Mouse (Mus musculus) CH12.LX (cell line): ENCODE measurements around the gene Chaf1b. TPM values are rescaled to one million over a fixed set of nuclear protein-coding genes. Genes with fewer than 3 reads are reported as not detected.

Experiments
- DNase-seq: peaks from one replicate; pipeline ENCODE4 v3.0.0-alpha.2; 2013; ENCODE audit errors: extremely low read depth
- H3K27ac ChIP-seq: 2 replicates; pipeline ENCODE4 v1.5.1; 2012; ENCODE audit warnings: low read depth, mild to moderate bottlenecking, control low read depth, moderate library complexity; ENCODE audit not compliant: insufficient read depth
- H3K27me3 ChIP-seq: replicated peaks from 2 replicates; pipeline ENCODE3; 2012; ENCODE audit warnings: inconsistent platforms
- H3K36me3 ChIP-seq, 2 experiments: replicated peaks in 1 of 2; 2 replicates each; pipeline versions ENCODE3 to v1.6.1; 2012; ENCODE audit warnings: inconsistent platforms in 1 of 2, low read length in 1 of 2, mild to moderate bottlenecking in 1 of 2, mixed read lengths in 1 of 2, moderate library complexity in 1 of 2; ENCODE audit not compliant: control insufficient read depth in 1 of 2, insufficient read depth in 1 of 2
- H3K4me1 ChIP-seq, 2 experiments: 2 replicates each; pipeline ENCODE4 v1.6.1; 2012; ENCODE audit warnings: inconsistent platforms in 1 of 2, moderate library complexity in 1 of 2; ENCODE audit not compliant: insufficient read depth in 2 of 2, control insufficient read depth in 1 of 2
- H3K4me2 ChIP-seq: 2 replicates; pipeline ENCODE4 v1.6.1; 2012; ENCODE audit warnings: low read depth, mild to moderate bottlenecking, control low read depth; ENCODE audit not compliant: poor library complexity, insufficient read depth, severe bottlenecking
- H3K4me3 ChIP-seq, 3 experiments: fragments of 150-350 bp in 1 of 3; sonication (generic) in 1 of 3; replicated peaks in 1 of 3; 2 replicates each; pipeline versions ENCODE3 to v1.5.1; 2011 to 2012; ENCODE audit warnings: low read depth in 2 of 3, low read length in 2 of 3, mild to moderate bottlenecking in 2 of 3, moderate library complexity in 2 of 3, control low read depth in 1 of 3, improper control_type of control experiment in 1 of 3, inconsistent platforms in 1 of 3, mixed read lengths in 1 of 3; ENCODE audit not compliant: poor library complexity in 1 of 3
- H3K79me2 ChIP-seq: replicated peaks from 2 replicates; pipeline ENCODE4 v1.6.1; 2012; ENCODE audit warnings: mild to moderate bottlenecking, moderate library complexity; ENCODE audit not compliant: control insufficient read depth, poor library complexity, insufficient read depth, severe bottlenecking; ENCODE audit errors: extremely low read depth
- H3K9ac ChIP-seq: 2 replicates; pipeline ENCODE4 v1.6.1; 2012; ENCODE audit warnings: low read depth, mild to moderate bottlenecking, control low read depth, moderate library complexity; ENCODE audit not compliant: insufficient read depth
- H3K9me3 ChIP-seq: replicated peaks from 2 replicates; pipeline ENCODE3; 2012; ENCODE audit warnings: low read length, inconsistent platforms, mixed read lengths
- BHLHE40 ChIP-seq: IDR thresholded peaks from 2 replicates; pipeline ENCODE4 v1.6.1; 2011; ENCODE audit warnings: mild to moderate bottlenecking, low read depth, low read length, improper control_type of control experiment
- CHD1 ChIP-seq: IDR thresholded peaks from 2 replicates; pipeline ENCODE4 v1.6.1; 2012; ENCODE audit warnings: low read depth, low read length, improper control_type of control experiment, inconsistent platforms
- CHD2 ChIP-seq: IDR thresholded peaks from 2 replicates; pipeline ENCODE4 v1.6.1; 2011; ENCODE audit warnings: low read length, improper control_type of control experiment
- CTCF ChIP-seq, 2 experiments: IDR thresholded peaks in 1 of 2; conservative IDR thresholded peaks in 1 of 2; 2 replicates each; pipeline ENCODE4 v1.5.1; 2011 to 2012; ENCODE audit warnings: low read depth in 2 of 2, low read length in 2 of 2, improper control_type of control experiment in 1 of 2, inconsistent platforms in 1 of 2, mild to moderate bottlenecking in 1 of 2, moderate library complexity in 1 of 2
- E2F4 ChIP-seq: IDR thresholded peaks from 2 replicates; pipeline ENCODE4 v1.6.1; 2011; ENCODE audit warnings: low read depth, low read length, improper control_type of control experiment; ENCODE audit not compliant: insufficient replicate concordance
- ELF1 ChIP-seq: IDR thresholded peaks from 2 replicates; pipeline ENCODE4 v1.6.1; 2014; ENCODE audit warnings: low read depth, mild to moderate bottlenecking, inconsistent platforms, low read length, improper control_type of control experiment
- EP300 ChIP-seq: IDR thresholded peaks from 2 replicates; pipeline ENCODE4 v1.6.1; 2011; ENCODE audit warnings: low read length, improper control_type of control experiment
- ETS1 ChIP-seq: conservative IDR thresholded peaks from 2 replicates; pipeline ENCODE4 v1.6.1; 2012; ENCODE audit warnings: low read depth, mild to moderate bottlenecking, inconsistent platforms, low read length, improper control_type of control experiment, moderate library complexity
- GABPA ChIP-seq: IDR thresholded peaks from 2 replicates; pipeline ENCODE4 v1.6.1; 2012; ENCODE audit warnings: low read depth, low read length, improper control_type of control experiment, inconsistent platforms; ENCODE audit not compliant: insufficient replicate concordance
- HCFC1 ChIP-seq: IDR thresholded peaks from 2 replicates; pipeline ENCODE4 v1.6.1; 2012; ENCODE audit warnings: low read depth, mild to moderate bottlenecking, inconsistent platforms, low read length, improper control_type of control experiment
- IRF4 ChIP-seq: IDR thresholded peaks from 2 replicates; pipeline ENCODE4 v1.6.1; 2014; ENCODE audit warnings: low read depth, mild to moderate bottlenecking, inconsistent platforms, low read length, improper control_type of control experiment
- JUN ChIP-seq: IDR thresholded peaks from 2 replicates; pipeline ENCODE4 v1.6.1; 2011; ENCODE audit warnings: low read depth, mild to moderate bottlenecking, low read length, improper control_type of control experiment, moderate library complexity; ENCODE audit not compliant: insufficient read depth
- JUND ChIP-seq: conservative IDR thresholded peaks from 2 replicates; pipeline ENCODE4 v1.6.1; 2011; ENCODE audit warnings: low read depth, low read length, improper control_type of control experiment
- KAT2A ChIP-seq: IDR thresholded peaks from 2 replicates; pipeline ENCODE4 v1.6.1; 2012; ENCODE audit warnings: low read length, improper control_type of control experiment, inconsistent platforms; ENCODE audit not compliant: insufficient replicate concordance
- MAFK ChIP-seq: IDR thresholded peaks from 2 replicates; pipeline ENCODE4 v1.6.1; 2011; ENCODE audit warnings: low read length, improper control_type of control experiment; ENCODE audit not compliant: insufficient replicate concordance
- MAX ChIP-seq: IDR thresholded peaks from 2 replicates; pipeline ENCODE4 v1.6.1; 2011; ENCODE audit warnings: low read length, improper control_type of control experiment
- MAZ ChIP-seq: IDR thresholded peaks from 2 replicates; pipeline ENCODE4 v1.6.1; 2012; ENCODE audit warnings: low read depth, mild to moderate bottlenecking, inconsistent platforms, low read length, improper control_type of control experiment, moderate library complexity
- MEF2A ChIP-seq: IDR thresholded peaks from 2 replicates; pipeline ENCODE4 v1.6.1; 2014; ENCODE audit warnings: low read depth, mild to moderate bottlenecking, inconsistent platforms, low read length, improper control_type of control experiment, borderline replicate concordance
- MXI1 ChIP-seq: IDR thresholded peaks from 2 replicates; pipeline ENCODE4 v1.6.1; 2011; ENCODE audit warnings: mild to moderate bottlenecking, low read depth, low read length, improper control_type of control experiment
- MYC ChIP-seq: IDR thresholded peaks from 2 replicates; pipeline ENCODE4 v1.6.1; 2011; ENCODE audit warnings: low read depth, mild to moderate bottlenecking, improper control_type of control experiment, low read length
- NELFE ChIP-seq: IDR thresholded peaks from 2 replicates; pipeline ENCODE4 v1.6.1; 2011; ENCODE audit warnings: low read depth, low read length, improper control_type of control experiment
- NRF1 ChIP-seq: IDR thresholded peaks from 2 replicates; pipeline ENCODE4 v1.6.1; 2014; ENCODE audit warnings: low read depth, mild to moderate bottlenecking, inconsistent platforms, low read length, improper control_type of control experiment, moderate library complexity
- PAX5 ChIP-seq: IDR thresholded peaks from 2 replicates; pipeline ENCODE4 v1.6.1; 2012; ENCODE audit warnings: low read length, inconsistent platforms, mixed read lengths
- POLR2A ChIP-seq: IDR thresholded peaks from 2 replicates; pipeline ENCODE4 v1.6.1; 2011; ENCODE audit warnings: low read depth, mild to moderate bottlenecking, improper control_type of control experiment, low read length
- POLR2AphosphoS2 ChIP-seq: IDR thresholded peaks from 2 replicates; pipeline ENCODE4 v1.6.1; 2011; ENCODE audit warnings: low read depth, low read length, improper control_type of control experiment
- RAD21 ChIP-seq: IDR thresholded peaks from 2 replicates; pipeline ENCODE4 v1.6.1; 2011; ENCODE audit warnings: low read depth, mild to moderate bottlenecking, low read length, improper control_type of control experiment, moderate library complexity
- RCOR1 ChIP-seq: conservative IDR thresholded peaks from 2 replicates; pipeline ENCODE4 v1.6.1; 2012; ENCODE audit warnings: low read depth, mild to moderate bottlenecking, inconsistent platforms, low read length, improper control_type of control experiment
- SIN3A ChIP-seq: IDR thresholded peaks from 2 replicates; pipeline ENCODE4 v1.6.1; 2012; ENCODE audit warnings: low read length, improper control_type of control experiment, inconsistent platforms
- SMC3 ChIP-seq: IDR thresholded peaks from 2 replicates; pipeline ENCODE4 v1.6.1; 2011; ENCODE audit warnings: low read depth, low read length, improper control_type of control experiment
- TBP ChIP-seq: conservative IDR thresholded peaks from 2 replicates; pipeline ENCODE4 v1.6.1; 2011; ENCODE audit warnings: low read depth, low read length, improper control_type of control experiment
- TCF12 ChIP-seq: IDR thresholded peaks from 2 replicates; pipeline ENCODE4 v1.6.1; 2014; ENCODE audit warnings: low read depth, mild to moderate bottlenecking, inconsistent platforms, low read length, improper control_type of control experiment
- UBTF ChIP-seq: IDR thresholded peaks from 2 replicates; pipeline ENCODE4 v1.6.1; 2012; ENCODE audit warnings: low read depth, mild to moderate bottlenecking, inconsistent platforms, low read length, improper control_type of control experiment, moderate library complexity
- USF1 ChIP-seq: IDR thresholded peaks from 2 replicates; pipeline ENCODE4 v1.6.1; 2014; ENCODE audit warnings: low read depth, mild to moderate bottlenecking, inconsistent platforms, low read length, improper control_type of control experiment
- USF2 ChIP-seq: conservative IDR thresholded peaks from 2 replicates; pipeline ENCODE4 v1.6.1; 2011; ENCODE audit warnings: low read depth, low read length, improper control_type of control experiment
- ZC3H11A ChIP-seq: IDR thresholded peaks from 2 replicates; pipeline ENCODE4 v1.6.1; 2012; ENCODE audit warnings: low read depth, mild to moderate bottlenecking, inconsistent platforms, low read length, improper control_type of control experiment
- ZKSCAN1 ChIP-seq: IDR thresholded peaks from 2 replicates; pipeline ENCODE4 v1.6.1; 2012; ENCODE audit warnings: low read depth, inconsistent platforms, low read length, improper control_type of control experiment, borderline replicate concordance
- ZMIZ1 ChIP-seq: IDR thresholded peaks from 2 replicates; pipeline ENCODE4 v1.6.1; 2012; ENCODE audit warnings: low read depth, mild to moderate bottlenecking, inconsistent platforms, low read length, improper control_type of control experiment
- ZNF384 ChIP-seq: IDR thresholded peaks from 2 replicates; pipeline ENCODE4 v1.6.1; 2012; ENCODE audit warnings: low read depth, low read length, improper control_type of control experiment, inconsistent platforms
- dilution Hi-C: fragments of 300-500 bp; cut with MboI; formaldehyde crosslinking; loops from 2 replicates; pipeline ENCODE4 v1.14.3; 2020; ENCODE audit warnings: low sequenced_read_pairs; ENCODE audit not compliant: extremely low pct_unique_long_range_greater_than_20kb, extremely low pct_ligation_motif_present
- in situ Hi-C: fragments of 300-500 bp; cut with MboI; formaldehyde crosslinking; loops from 3 replicates; pipeline ENCODE4 v1.14.3; 2019; ENCODE audit warnings: low sequenced_read_pairs, low pct_ligation_motif_present, low pct_unique_long_range_greater_than_20kb, mixed read lengths
- polyA plus RNA-seq: library from polyadenylated mRNA; unstranded; fragments of >175 nt; gene quantifications from 2 replicates; pipeline ENCODE4 v1.2.1, GENCODE M21; 2012; ENCODE audit warnings: low read depth; ENCODE audit not compliant: insufficient read length
- total RNA-seq, 2 experiments: library from RNA; depleted of rRNA; stranded (reverse); fragments of 300-350 nt in 1 of 2; fragments of >200 nt in 1 of 2; gene quantifications; 2 replicates each; pipeline ENCODE4 v1.2.3; 2012 to 2014

The Chaf1b gene
- total and polyA plus RNA-seq, 3 experiments, result 46.7 to 82.0 (median 76.2) TPM

GRCm38 (mm10) chr16:93884086-93884721 lies 503 bp downstream of the Chaf1b start:
- Histone ChIP-seq H3K79me2 (no peaks in the 10 kb centered on the region; the same call in 1 of the 2 replicates), H3K27ac (no peak overlapping the region), H3K27me3 (no peaks in the 10 kb centered on the region), H3K9ac (peak overlapping the region; percentile 55), H3K9me3 (no peaks in the 10 kb centered on the region), H3K4me3 (peak overlapping the region; percentile 81 to 89 (median 83)), H3K4me1 (peaks cover 0 to 40% of the 10 kb centered on the region in 2 experiments; a peak in 3 of 4 replicates), H3K36me3 (peaks cover 17 to 38% of the 10 kb centered on the region in 2 experiments), H3K4me2 (peak overlapping the region; percentile 83)
- TF ChIP-seq USF1 (peak; percentile 36), USF2 (0 out of 2 replicates have a peak, but pooled peaks have one; percentile 37), CHD2 (0 out of 2 replicates have a peak, but pooled peaks have one; percentile 29), E2F4 (no peak), MYC (0 out of 2 replicates have a peak, but pooled peaks have one; percentile 20), UBTF (no peak; the same call in 1 of the 2 replicates), MAFK (no peak), PAX5 (no peak), MEF2A (no peak), CHD1 (0 out of 2 replicates have a peak, but pooled peaks have one; percentile 50), POLR2AphosphoS2 (no peak), ZKSCAN1 (no peak), BHLHE40 (peak; percentile 86), EP300 (no peak), ETS1 (no peak), JUND (no peak), GABPA (no peak), SIN3A (no peak), IRF4 (no peak), TCF12 (no peak), ELF1 (no peak), POLR2A (no peak), HCFC1 (no peak), MXI1 (peak; percentile 14), ZNF384 (no peak), CTCF (conservative IDR thresholded peaks at IDR 0.05 in 1 of 2, IDR thresholded peaks at IDR 0.05 in 1 of 2; ENCODE audit: low read depth in 2 of 2, low read length in 2 of 2) (no peak), JUN (no peak), KAT2A (no peak), RAD21 (no peak), ZMIZ1 (no peak), MAX (no peak; the same call in 1 of the 2 replicates), RCOR1 (no peak), SMC3 (no peak), ZC3H11A (no peak), NELFE (no peak), TBP (no peak), MAZ (no peak), NRF1 (no peak)
- dilution Hi-C loops, result no loop called here
- DNase-seq, result peak; percentile 30
- in situ Hi-C loops, result loop anchor here (10.0 kb wide), 1 partner anchor 199 kb away; the partner anchor contains the start of gene Cbr3
